Mouse (Mus musculus) testis, adult 2 months (tissue): ENCODE data around the gene BC004004.

Experiments
- CTCF ChIP-seq: fragments of 200-500 bp; IDR thresholded peaks from 2 replicates; pipeline ENCODE4 v1.5.1; 2012; ENCODE audit warnings: low read depth, mild to moderate bottlenecking, inconsistent platforms, low read length, moderate library complexity; ENCODE audit not compliant: control insufficient read depth, insufficient read depth, insufficient replicate concordance
- POLR2A ChIP-seq: fragments of 200-500 bp; IDR thresholded peaks from 2 replicates; pipeline ENCODE4 v1.6.1; 2012; ENCODE audit warnings: low read depth, mild to moderate bottlenecking, inconsistent platforms, low read length, moderate library complexity; ENCODE audit not compliant: control insufficient read depth

DNA sequence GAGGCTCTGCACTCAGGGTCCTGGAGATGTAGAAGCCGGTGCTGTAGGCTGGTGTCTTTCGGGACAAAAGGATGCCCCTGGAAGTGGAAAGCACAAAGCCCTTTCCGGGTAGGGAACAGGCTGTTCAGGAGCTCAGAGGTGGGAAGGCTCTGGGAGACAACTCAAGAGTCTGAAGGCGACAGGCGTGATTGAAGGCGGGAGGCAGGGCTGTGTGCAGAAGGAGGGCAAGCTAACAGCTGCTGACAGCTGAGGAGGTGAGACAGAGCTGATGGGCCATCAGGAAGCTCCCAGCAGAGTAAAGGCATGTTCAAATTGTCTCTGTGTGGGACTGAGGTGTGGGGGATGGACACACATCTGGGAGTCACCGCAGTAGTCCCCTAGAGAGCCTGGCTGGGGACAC lies 32.5 kb upstream of the BC004004 start:
- TF ChIP-seq CTCF: no peak
- TF ChIP-seq POLR2A: no peak
